Mouse (Mus musculus): ENCODE results near the gene Narfl. TPM values are rescaled to one million over a fixed set of nuclear protein-coding genes. Genes with fewer than 3 reads are reported as not detected.

Gene Narfl
- polyA plus RNA-seq, 1 experiment = 12.7 TPM

DNA sequence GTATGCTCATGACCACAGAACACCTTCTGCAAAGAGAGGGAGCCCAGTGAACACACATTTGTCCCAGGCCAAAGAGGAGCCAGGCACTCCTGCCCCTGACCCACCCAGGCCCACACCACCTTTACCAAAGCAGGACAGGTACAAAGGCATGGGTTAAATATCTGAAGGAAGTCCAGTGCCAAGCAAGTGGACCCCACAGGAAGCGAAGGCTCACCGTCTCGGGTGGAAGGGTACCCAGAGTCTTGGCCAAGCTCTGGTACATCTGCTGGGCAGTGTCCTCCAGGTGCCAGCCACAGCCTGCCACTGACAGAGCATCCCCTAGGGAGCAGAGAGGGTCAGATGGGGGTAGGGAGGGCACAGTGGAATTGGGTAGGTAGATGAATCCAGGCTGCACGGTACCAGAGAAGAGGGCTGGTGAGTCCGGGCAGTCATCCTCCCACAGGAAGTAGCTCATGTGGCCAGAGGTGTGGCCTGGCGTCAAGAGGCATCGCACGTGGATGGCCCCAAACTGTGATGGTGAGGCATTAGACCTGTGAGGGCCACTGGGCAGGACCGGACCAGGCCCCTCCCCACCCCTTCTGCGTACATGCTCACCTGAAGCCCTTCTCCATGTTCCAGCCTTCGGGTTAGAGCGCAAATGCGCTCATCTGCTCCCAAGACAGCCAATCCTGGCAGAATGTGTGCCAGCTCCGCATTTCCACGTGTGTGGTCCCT lies 10.4 kb downstream of the Narfl start:
- Histone ChIP-seq H3K4me1 (peaks cover 34% of the 10 kb centered on the region), H3K4me3 (replicated peaks) (peak overlapping the region; percentile 98), H3K36me3 (replicated peaks; ENCODE audit: low read length) (peaks cover 68% of the 10 kb centered on the region), H3K9me3 (no peaks in the 10 kb centered on the region), H3K27me3 (replicated peaks) (no peaks in the 10 kb centered on the region)
- TF ChIP-seq GATA1 (IDR thresholded peaks at IDR 0.05; ENCODE audit: borderline replicate concordance, low read length) (no peak), FLI1 (IDR thresholded peaks at IDR 0.05; ENCODE audit: low read length) (no peak)

DNA sequence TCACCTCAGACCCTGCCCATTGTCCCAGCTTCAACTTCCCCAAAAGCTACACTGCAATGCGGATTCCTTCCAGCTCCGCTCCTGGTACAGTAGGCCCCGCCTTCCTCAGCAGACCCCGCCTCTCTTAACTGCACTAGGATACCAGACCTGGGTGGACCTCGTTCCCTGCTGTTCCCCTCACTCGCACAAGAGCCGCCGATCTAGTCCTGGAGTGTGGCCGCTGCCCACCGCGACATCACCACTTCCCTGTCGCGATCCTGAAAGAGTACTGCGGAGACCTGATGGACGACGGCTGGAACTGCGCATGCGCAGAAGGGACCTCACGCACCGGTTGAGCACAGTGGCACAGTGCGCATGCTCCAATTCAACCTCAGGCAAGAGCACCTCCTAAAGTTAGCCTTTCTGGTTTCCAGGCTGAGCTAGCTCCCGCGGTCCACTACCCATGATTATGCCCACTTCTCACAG lies 11.7 kb downstream of the Narfl start, which contains the start of gene Haghl:
TSS of gene Haghl (minus strand) at position 393 of the 465 bp plus-strand sequence.
- Histone ChIP-seq H3K9me3 (no peaks in the 10 kb centered on the region), H3K36me3 (replicated peaks; ENCODE audit: low read length) (peaks cover 65% of the 10 kb centered on the region), H3K4me1 (peaks cover 34% of the 10 kb centered on the region), H3K4me3 (replicated peaks) (peak within 1 kb of the TSS; percentile 98), H3K27me3 (replicated peaks) (no peaks in the 10 kb centered on the region)
- TF ChIP-seq GATA1 (IDR thresholded peaks at IDR 0.05; ENCODE audit: borderline replicate concordance, low read length) (no peak), FLI1 (IDR thresholded peaks at IDR 0.05; ENCODE audit: low read length) (no peak)

DNA sequence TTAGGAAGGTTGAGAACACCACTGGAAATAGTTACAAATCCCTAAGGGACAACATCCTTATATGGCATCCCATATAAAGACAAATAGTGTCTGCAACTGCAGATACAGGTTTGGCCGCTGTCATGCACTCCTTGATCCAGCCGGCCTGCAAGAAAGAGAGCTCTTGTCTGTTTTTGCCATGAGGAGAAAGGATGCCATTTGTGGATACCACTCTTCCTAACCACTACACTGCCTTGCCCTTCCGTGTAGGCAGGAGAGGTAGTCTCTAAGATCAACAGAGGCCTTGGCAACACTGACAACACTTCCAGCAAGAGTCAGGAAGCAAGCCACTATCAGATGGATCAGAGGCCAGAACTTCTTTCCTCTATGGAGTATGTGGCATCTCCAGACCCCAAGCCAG lies 12.7 kb downstream of the Narfl start, which contains the start of gene Ccdc78:
TSS of gene Ccdc78 (plus strand) at position 301 of the 400 bp plus-strand sequence.
- TF ChIP-seq FLI1 (IDR thresholded peaks at IDR 0.05; ENCODE audit: low read length) (no peak), GATA1 (IDR thresholded peaks at IDR 0.05; ENCODE audit: borderline replicate concordance, low read length) (no peak)
- peak within 1 kb of the TSS; percentile 98 for H3K4me3 ChIP-seq (replicated peaks)
- H3K36me3 ChIP-seq (replicated peaks; ENCODE audit: low read length) = peaks cover 62% of the 10 kb centered on the region
- H3K27me3 ChIP-seq (replicated peaks) = peaks cover 3% of the 10 kb centered on the region
- no peaks in the 10 kb centered on the region for H3K9me3 ChIP-seq
- peaks cover 43% of the 10 kb centered on the region for H3K4me1 ChIP-seq

DNA sequence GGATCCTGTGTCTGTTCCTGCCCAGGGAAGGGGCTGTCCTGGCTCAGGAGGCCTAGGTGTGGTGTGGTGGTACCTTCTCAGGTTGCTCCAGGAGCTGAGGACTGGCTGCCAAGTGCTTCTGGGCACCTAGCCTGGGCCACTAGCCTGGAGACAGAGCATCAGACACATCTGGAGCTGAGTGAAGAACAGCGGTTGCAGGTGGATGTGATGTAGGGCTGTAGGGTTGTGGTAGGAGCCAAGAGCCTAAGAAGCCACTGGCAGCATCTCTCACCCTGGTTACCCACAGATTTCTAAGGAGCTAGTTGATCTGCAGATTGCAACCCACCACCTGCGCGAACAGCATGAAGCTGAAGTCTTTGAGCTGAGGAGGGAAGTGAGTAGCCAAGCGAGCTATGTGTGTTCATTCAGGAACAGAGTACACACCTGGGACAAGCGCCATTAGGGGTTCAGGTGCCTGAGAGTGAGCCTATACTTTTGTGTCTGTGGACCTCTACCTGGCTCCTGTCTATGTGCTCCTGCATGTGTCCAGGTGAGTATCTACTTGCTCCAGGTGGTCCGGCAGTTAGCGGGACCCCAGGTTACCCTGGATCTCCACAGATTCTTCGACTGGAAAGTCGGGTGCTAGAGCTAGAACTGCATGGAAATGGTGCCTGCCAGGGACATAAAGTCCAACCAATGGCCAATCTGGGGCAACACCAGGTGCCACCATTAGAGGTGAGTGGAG lies 13.4 kb downstream of the Narfl start:
- H3K4me1 ChIP-seq = peaks cover 50% of the 10 kb centered on the region
- H3K4me3 ChIP-seq (replicated peaks) = no peak overlapping the region
- H3K27me3 ChIP-seq (replicated peaks) = peaks cover 3% of the 10 kb centered on the region
- peaks cover 55% of the 10 kb centered on the region for H3K36me3 ChIP-seq (replicated peaks; ENCODE audit: low read length)
- H3K9me3 ChIP-seq = no peaks in the 10 kb centered on the region
- no peak for TF ChIP-seq FLI1 (IDR thresholded peaks at IDR 0.05; ENCODE audit: low read length)
- no peak for TF ChIP-seq GATA1 (IDR thresholded peaks at IDR 0.05; ENCODE audit: borderline replicate concordance, low read length)

DNA sequence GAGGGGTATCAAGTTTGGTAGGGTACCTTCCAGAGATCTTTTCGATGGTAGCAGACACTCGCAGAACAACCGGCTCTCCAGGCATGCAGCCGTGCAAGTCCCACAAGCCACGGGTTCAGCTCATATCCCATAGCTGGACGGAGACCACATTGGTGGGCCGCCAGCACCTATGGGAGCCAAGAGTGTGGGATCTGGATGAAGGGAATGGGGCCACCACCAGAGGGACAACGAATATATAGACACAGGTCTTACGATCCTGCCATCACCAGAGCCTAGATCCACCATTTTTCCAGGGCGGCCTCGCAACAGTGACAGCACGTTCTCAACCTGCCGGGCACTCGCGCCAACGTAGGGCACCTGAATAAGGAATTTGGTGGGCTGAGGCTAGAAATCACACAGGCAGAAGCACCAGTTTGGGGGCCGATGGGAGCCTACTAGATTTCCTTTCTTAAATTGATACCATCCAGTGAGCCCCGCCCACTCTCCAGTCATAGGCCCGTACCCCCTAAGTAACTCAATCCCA lies 17.8 kb downstream of the Narfl start:
- peaks cover 61% of the 10 kb centered on the region for H3K4me1 ChIP-seq

DNA sequence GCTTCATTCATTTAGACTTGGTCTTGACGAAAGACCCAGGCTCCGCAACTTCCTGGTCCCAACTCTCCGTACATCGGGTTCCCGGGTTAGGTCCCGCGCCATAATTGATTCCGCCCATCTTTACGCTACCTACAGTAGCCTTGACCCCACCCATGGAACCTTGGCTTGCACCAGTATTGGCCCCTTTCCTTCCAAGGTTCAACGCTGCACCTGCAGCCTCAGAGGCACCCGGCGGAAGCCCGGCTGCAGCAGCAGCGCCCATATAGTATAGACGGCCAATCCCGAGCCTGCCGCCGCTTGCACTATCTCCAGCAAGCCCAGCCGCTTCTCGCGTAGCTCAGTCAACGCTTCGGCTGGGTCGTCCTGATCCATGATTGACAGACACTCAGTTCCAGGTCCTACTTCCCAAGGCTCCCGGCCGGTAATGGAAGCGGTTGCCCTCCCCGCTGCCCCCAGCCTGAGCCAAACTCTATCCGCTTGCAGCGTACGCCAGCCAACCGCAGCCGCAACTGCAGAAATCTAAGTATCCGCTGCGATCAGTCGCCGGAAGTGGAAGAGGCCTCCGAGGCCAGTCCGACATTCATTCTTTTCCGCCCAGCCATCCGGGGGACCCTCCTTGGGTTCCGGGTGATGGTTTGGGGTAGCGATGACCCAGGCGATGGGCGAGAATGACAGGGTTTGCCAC lies 18.4 kb downstream of the Narfl start:
- no peak for TF ChIP-seq GATA1 (IDR thresholded peaks at IDR 0.05; ENCODE audit: borderline replicate concordance, low read length)
- TF ChIP-seq FLI1 (IDR thresholded peaks at IDR 0.05; ENCODE audit: low read length) = no peak
- H3K4me1 ChIP-seq = peaks cover 63% of the 10 kb centered on the region
- peaks cover 42% of the 10 kb centered on the region for H3K36me3 ChIP-seq (replicated peaks; ENCODE audit: low read length)
- H3K9me3 ChIP-seq = no peaks in the 10 kb centered on the region
- H3K27me3 ChIP-seq (replicated peaks) = peaks cover 20% of the 10 kb centered on the region
- peak overlapping the region; percentile 95 for H3K4me3 ChIP-seq (replicated peaks)

More for the DNA sequence above, 17.8 kb downstream of the Narfl start:
- H3K27me3 ChIP-seq (replicated peaks) = peaks cover 20% of the 10 kb centered on the region
- no peak for TF ChIP-seq FLI1 (IDR thresholded peaks at IDR 0.05; ENCODE audit: low read length)
- TF ChIP-seq GATA1 (IDR thresholded peaks at IDR 0.05; ENCODE audit: borderline replicate concordance, low read length) = no peak
- H3K9me3 ChIP-seq = no peaks in the 10 kb centered on the region
- peak overlapping the region; percentile 95 for H3K4me3 ChIP-seq (replicated peaks)
- H3K36me3 ChIP-seq (replicated peaks; ENCODE audit: low read length) = peaks cover 42% of the 10 kb centered on the region

DNA sequence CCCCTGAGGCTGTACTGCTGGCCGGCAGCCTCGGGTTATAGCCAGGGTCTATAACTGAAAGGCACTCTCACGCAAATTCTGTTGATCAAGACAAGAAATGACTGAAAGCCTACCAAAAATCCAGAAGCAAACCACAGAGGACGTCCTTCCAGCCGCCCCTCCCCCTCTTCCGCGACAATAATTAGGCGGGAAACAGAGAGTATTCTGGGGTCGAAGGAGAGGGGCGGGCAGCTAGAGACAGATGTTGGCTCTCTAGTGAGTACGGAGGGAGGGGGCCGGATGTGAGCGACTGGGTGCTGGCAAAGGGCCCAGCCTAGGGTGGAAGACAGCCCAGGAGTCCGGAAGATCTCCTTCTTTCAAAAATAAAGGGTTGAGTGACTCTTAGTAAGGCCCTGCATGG lies 19.0 kb downstream of the Narfl start, which contains the start of gene Fam173a:
TSS of gene Fam173a (minus strand) at position 287 of the 400 bp plus-strand sequence.
- Histone ChIP-seq H3K27me3 (replicated peaks) (peaks cover 20% of the 10 kb centered on the region), H3K36me3 (replicated peaks; ENCODE audit: low read length) (peaks cover 39% of the 10 kb centered on the region), H3K9me3 (no peaks in the 10 kb centered on the region), H3K4me3 (replicated peaks) (peak within 1 kb of the TSS; percentile 95), H3K4me1 (peaks cover 70% of the 10 kb centered on the region)
- no peak for TF ChIP-seq FLI1 (IDR thresholded peaks at IDR 0.05; ENCODE audit: low read length)
- TF ChIP-seq GATA1 (IDR thresholded peaks at IDR 0.05; ENCODE audit: borderline replicate concordance, low read length) = no peak

DNA sequence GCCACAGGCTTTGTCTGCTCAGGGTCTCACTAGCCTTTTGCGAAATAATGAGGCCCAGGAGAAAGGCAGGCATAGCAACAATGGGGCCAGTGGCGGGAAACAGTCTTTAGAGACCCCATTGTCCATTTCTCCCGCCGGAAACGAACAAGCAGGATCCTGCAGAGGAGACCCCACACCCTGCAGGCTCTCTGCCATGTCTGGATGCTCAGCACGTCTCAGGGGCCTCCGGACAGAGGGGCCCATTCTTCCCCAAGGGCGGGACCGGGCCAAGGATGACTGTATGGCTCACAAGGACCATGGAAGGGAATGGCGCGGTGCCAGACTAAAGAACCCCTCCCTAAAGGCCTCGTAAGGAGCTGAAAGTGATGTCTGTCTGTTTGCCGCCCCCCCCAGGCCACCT lies 20.6 kb downstream of the Narfl start:
- peaks cover 21% of the 10 kb centered on the region for H3K27me3 ChIP-seq (replicated peaks)
- H3K36me3 ChIP-seq (replicated peaks; ENCODE audit: low read length) = peaks cover 26% of the 10 kb centered on the region
- H3K9me3 ChIP-seq = no peaks in the 10 kb centered on the region
- TF ChIP-seq FLI1 (IDR thresholded peaks at IDR 0.05; ENCODE audit: low read length) (no peak), GATA1 (IDR thresholded peaks at IDR 0.05; ENCODE audit: borderline replicate concordance, low read length) (no peak)
- no peak overlapping the region for H3K4me3 ChIP-seq (replicated peaks)
- H3K4me1 ChIP-seq = peaks cover 71% of the 10 kb centered on the region

DNA sequence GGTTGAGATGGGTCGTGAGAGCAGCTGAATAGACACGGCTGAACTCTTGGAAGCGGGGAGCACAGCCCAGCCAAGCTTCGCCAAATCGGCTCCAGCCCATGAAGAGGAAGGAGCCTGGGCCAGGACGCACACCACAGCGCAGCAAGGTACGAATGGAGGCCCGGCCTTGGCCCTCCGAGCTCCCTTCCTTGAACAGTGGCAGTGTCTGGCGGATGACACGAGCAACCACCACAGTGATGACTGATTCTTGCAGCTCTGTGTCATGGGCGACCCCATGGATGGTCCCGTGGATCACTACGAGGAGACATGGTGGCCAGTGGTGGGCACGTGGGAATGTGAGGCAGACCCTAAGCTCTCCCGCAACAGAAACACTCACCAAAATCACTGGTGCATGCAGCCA lies 21.4 kb downstream of the Narfl start:
- TF ChIP-seq GATA1 (IDR thresholded peaks at IDR 0.05; ENCODE audit: borderline replicate concordance, low read length) (no peak), FLI1 (IDR thresholded peaks at IDR 0.05; ENCODE audit: low read length) (no peak)
- H3K9me3 ChIP-seq = no peaks in the 10 kb centered on the region
- peaks cover 71% of the 10 kb centered on the region for H3K4me1 ChIP-seq

More for the DNA sequence above, 21.4 kb downstream of the Narfl start:
- H3K4me3 ChIP-seq (replicated peaks) = peak overlapping the region; percentile 13
- H3K27me3 ChIP-seq (replicated peaks) = peaks cover 21% of the 10 kb centered on the region
- peaks cover 19% of the 10 kb centered on the region for H3K36me3 ChIP-seq (replicated peaks; ENCODE audit: low read length)

Data from megakaryocyte, embryonic 14.5 days (primary cell).